Mouse (Mus musculus) erythroblast, embryonic 14.5 days (primary cell): Measurements from ENCODE around the gene Sorcs3.

Experiments used
- GATA1 ChIP-seq: IDR thresholded peaks from 2 replicates; pipeline ENCODE4 v1.6.1; 2012; ENCODE audit warnings: low read length, inconsistent platforms, mixed read lengths
- TAL1 ChIP-seq: IDR thresholded peaks from 3 replicates; pipeline ENCODE4 v1.6.1; 2012; ENCODE audit warnings: low read length, inconsistent platforms, mixed read lengths

GRCm38 (mm10) chr19:48413836-48414235 is 208.0 kb downstream of the Sorcs3 start:
- TF ChIP-seq GATA1 (no peak), TAL1 (no peak)
